In genomic region chr7:90046862-90047261, GRCm38 (mm10) we compare ENCODE assay signal across 26 mouse cellular contexts.
DNase-seq lines count a peak whose midpoint lies in the region; ATAC-seq and TF ChIP-seq lines count a peak whose summit lies in the region.
"Had no signal": no experiment of that assay in that cellular context is flagged by ENCODE, and none has a peak within 500 bp of the region (broad histone marks: within the 10 kb centered on the region; RNA-seq: fewer than 3 reads in every experiment).

No protein-coding gene starts in this region.

- peak; percentile 85 to 89 for TF ChIP-seq EP300 in MEL (IDR thresholded peaks at IDR 0.05; ENCODE audit: low read depth in 1 of 2, low read length in 2 of 2)

- ATAC-seq in liver, embryonic 13.5 days (ENCODE audit: low read depth) = peak; percentile 54
- peak; percentile 61 for ATAC-seq in megakaryocyte progenitor cell, adult 5-6 weeks (replicated peaks; ENCODE audit: poor library complexity)
- ATAC-seq: forebrain, embryonic 13.5 days; hindbrain, embryonic 16.5 days; Patski had no signal

- H3K79me2 ChIP-seq in MEL (ENCODE audit: control insufficient read depth, insufficient read depth, low read length, poor library complexity) = no peaks in the 10 kb centered on the region

- 45% methylated on average over 4 of the region's 4 CpGs for WGBS in liver, embryonic 13.5 days (ENCODE audit: insufficient replicate concordance)

- no peaks in the 10 kb centered on the region for H3K27me3 ChIP-seq in MEL (ENCODE audit: control insufficient read depth in 1 of 2, insufficient read depth in 2 of 2, low read length in 2 of 2)
- H3K27me3 ChIP-seq in liver, embryonic 13.5 days = no peaks in the 10 kb centered on the region
- H3K27me3 ChIP-seq: CH12.LX; embryonic facial prominence, embryonic 13.5 days; forebrain, embryonic 13.5 days; heart, embryonic 13.5 days; limb, embryonic 13.5 days; midbrain, embryonic 12.5 days; neural tube, embryonic 13.5 days; Patski had no signal

- H3K9me3 ChIP-seq in MEL (replicated peaks; ENCODE audit: insufficient read depth, low read length) = no peaks in the 10 kb centered on the region
- H3K9me3 ChIP-seq in liver, embryonic 13.5 days (replicated peaks) = no peaks in the 10 kb centered on the region
- H3K9me3 ChIP-seq: forebrain, embryonic 13.5 days; heart, embryonic 13.5 days; limb, embryonic 13.5 days; midbrain, embryonic 12.5 days; neural tube, embryonic 13.5 days had no signal

- DNase-seq in gastrocnemius, adult 2 months = no peak
- DNase-seq in gastrocnemius, postnatal 10 days = no peak
- DNase-seq in MEL (ENCODE audit: low read depth, low spot score) = peak; percentile 45
- no peak for DNase-seq in liver, embryonic 13.5 days
- DNase-seq in cerebellum, adult 8-10 months = no peak
- DNase-seq in testis, postnatal 14 days (ENCODE audit: low spot score) = no peak
- DNase-seq: adrenal gland, postnatal 10 days; cerebellum, adult 11-12 months; heart, postnatal 10 days; kidney, adult 18-20 months; kidney, postnatal 4 days; lung, embryonic 14.5 days; thymus, postnatal 14 days had no signal

- H3K4me3 ChIP-seq in gastrocnemius, adult 2 months = no peak overlapping the region
- no peak overlapping the region for H3K4me3 ChIP-seq in MEL (ENCODE audit: control insufficient read depth in 1 of 2, insufficient read depth in 1 of 2, low read depth in 2 of 2, low read length in 2 of 2)
- no peak overlapping the region for H3K4me3 ChIP-seq in liver, embryonic 13.5 days (replicated peaks)
- H3K4me3 ChIP-seq: embryonic facial prominence, embryonic 13.5 days; erythroblast, embryonic 14.5 days; forebrain, embryonic 13.5 days; heart, embryonic 13.5 days; limb, embryonic 13.5 days; midbrain, embryonic 12.5 days; myocyte; neural tube, embryonic 13.5 days had no signal

- H3K9ac ChIP-seq in MEL (ENCODE audit: control insufficient read depth, low read depth, low read length, poor library complexity, severe bottlenecking) = no peak overlapping the region
- peak overlapping the region; percentile 49 for H3K9ac ChIP-seq in liver, embryonic 13.5 days
- H3K9ac ChIP-seq: embryonic facial prominence, embryonic 13.5 days; forebrain, embryonic 13.5 days; heart, embryonic 13.5 days; limb, embryonic 13.5 days; lung, embryonic 14.5 days; midbrain, embryonic 12.5 days; neural tube, embryonic 13.5 days had no signal

- no peak for TF ChIP-seq RAD21 in MEL (IDR thresholded peaks at IDR 0.05; ENCODE audit: low read depth, low read length)

- H3K36me3 ChIP-seq in MEL (ENCODE audit: control insufficient read depth in 1 of 2, insufficient read depth in 2 of 2, low read length in 2 of 2) = peaks cover 0 to 22% of the 10 kb centered on the region in 2 experiments; a peak in 2 of 4 replicates
- H3K36me3 ChIP-seq in liver, embryonic 13.5 days = no peaks in the 10 kb centered on the region
- H3K36me3 ChIP-seq: embryonic facial prominence, embryonic 13.5 days; heart, embryonic 13.5 days; limb, embryonic 13.5 days; midbrain, embryonic 12.5 days; neural tube, embryonic 13.5 days had no signal

- TF ChIP-seq CTCF in gastrocnemius, adult 2 months (IDR thresholded peaks at IDR 0.05) = no peak
- TF ChIP-seq CTCF in MEL (IDR thresholded peaks at IDR 0.05 in 2 of 3, conservative IDR thresholded peaks at IDR 0.05 in 1 of 3; ENCODE audit: control insufficient read depth in 1 of 3, insufficient read depth in 1 of 3, low read depth in 2 of 3, low read length in 3 of 3, poor library complexity in 1 of 3, severe bottlenecking in 1 of 3) = no peak

- H3K4me1 ChIP-seq in MEL (ENCODE audit: control insufficient read depth in 1 of 2, insufficient read depth in 2 of 2, low read length in 2 of 2) = peaks cover 14 to 39% of the 10 kb centered on the region in 2 experiments
- peaks cover 89% of the 10 kb centered on the region for H3K4me1 ChIP-seq in liver, embryonic 13.5 days (replicated peaks)
- H3K4me1 ChIP-seq: forebrain, embryonic 13.5 days; midbrain, embryonic 12.5 days had no signal

- peak overlapping the region; percentile 59 for H3K4me2 ChIP-seq in liver, embryonic 13.5 days
- H3K4me2 ChIP-seq: embryonic facial prominence, embryonic 13.5 days; forebrain, embryonic 13.5 days; heart, embryonic 13.5 days; limb, embryonic 13.5 days; lung, embryonic 14.5 days; midbrain, embryonic 12.5 days; neural tube, embryonic 13.5 days had no signal

- H3K27ac ChIP-seq in gastrocnemius, adult 2 months = peak overlapping the region; percentile 91; the same call in 1 of the 2 replicates
- peak overlapping the region; percentile 25; the same call in 1 of the 2 replicates for H3K27ac ChIP-seq in MEL (ENCODE audit: control insufficient read depth, low read depth, low read length)
- H3K27ac ChIP-seq in liver, embryonic 13.5 days = peak overlapping the region; percentile 91
- H3K27ac ChIP-seq: embryonic facial prominence, embryonic 13.5 days; forebrain, embryonic 13.5 days; heart, embryonic 13.5 days; kidney, postnatal 0 days; limb, embryonic 13.5 days; midbrain, embryonic 12.5 days; neural tube, embryonic 13.5 days had no signal

- intact Hi-C loops in gastrocnemius, adult 2 months (cut with DNase I) = no loop called here

- no peak for TF ChIP-seq POLR2A in MEL (IDR thresholded peaks at IDR 0.05; ENCODE audit: control insufficient read depth in 1 of 2, insufficient read depth in 1 of 2, low read depth in 1 of 2, low read length in 2 of 2, poor library complexity in 1 of 2)

TF ChIP-seq in MEL, 35 proteins besides CTCF, POLR2A, EP300 and RAD21:
- TF ChIP-seq MAZ (IDR thresholded peaks at IDR 0.05; ENCODE audit: low read depth, low read length) = no peak
- peak; percentile 86 for TF ChIP-seq TCF12 (IDR thresholded peaks at IDR 0.05; ENCODE audit: low read depth, low read length)
- TF ChIP-seq ETS1 (IDR thresholded peaks at IDR 0.05; ENCODE audit: low read depth, low read length) = 0 out of 2 replicates have a peak, but pooled peaks have one; percentile 24
- TF ChIP-seq GATA1 (IDR thresholded peaks at IDR 0.05; ENCODE audit: low read depth, low read length) = peak; percentile 75
- TF ChIP-seq SMC3 (IDR thresholded peaks at IDR 0.05; ENCODE audit: low read depth, low read length) = no peak
- TF ChIP-seq POLR2AphosphoS5 (IDR thresholded peaks at IDR 0.05; ENCODE audit: borderline replicate concordance, low read depth, low read length) = no peak
- no peak for TF ChIP-seq GABPA (IDR thresholded peaks at IDR 0.05; ENCODE audit: low read depth, low read length)
- TF ChIP-seq BHLHE40 (IDR thresholded peaks at IDR 0.05; ENCODE audit: borderline replicate concordance, low read depth, low read length) = no peak
- no peak for TF ChIP-seq E2F4 (IDR thresholded peaks at IDR 0.05; ENCODE audit: borderline replicate concordance, low read depth, low read length)
- 0 out of 2 replicates have a peak, but pooled peaks have one; percentile 51 for TF ChIP-seq MYB (IDR thresholded peaks at IDR 0.05; ENCODE audit: low read depth, low read length)
- no peak for TF ChIP-seq RCOR1 (IDR thresholded peaks at IDR 0.05; ENCODE audit: low read depth, low read length)
- TF ChIP-seq MXI1 (IDR thresholded peaks at IDR 0.05; ENCODE audit: low read depth, low read length) = no peak
- TF ChIP-seq JUND (IDR thresholded peaks at IDR 0.05; ENCODE audit: low read depth, low read length) = no peak
- TF ChIP-seq TAL1 (IDR thresholded peaks at IDR 0.05; ENCODE audit: low read length) = peak; percentile 76
- TF ChIP-seq KAT2A (conservative IDR thresholded peaks at IDR 0.05; ENCODE audit: low read depth, low read length) = no peak
TF ChIP-seq in MEL: peak in this region for 5.

Comparison
In these comparisons a context has a peak if more than half of its experiments do, and no peak if none do; other contexts are left out.
1. H3K27ac ChIP-seq: peak in every context shown above with its lines; median percentile 91 in gastrocnemius, adult 2 months; 91 in liver, embryonic 13.5 days; 25 in MEL.